Mouse (Mus musculus) liver, adult (tissue): ENCODE measurements around the gene Psmd8.

Experiments
- GATA4 ChIP-seq: IDR thresholded peaks from 2 replicates; pipeline ENCODE4 v1.6.1; 2014; ENCODE audit warnings: mild to moderate bottlenecking, low read length; ENCODE audit not compliant: insufficient replicate concordance

Gene Psmd8

DNA sequence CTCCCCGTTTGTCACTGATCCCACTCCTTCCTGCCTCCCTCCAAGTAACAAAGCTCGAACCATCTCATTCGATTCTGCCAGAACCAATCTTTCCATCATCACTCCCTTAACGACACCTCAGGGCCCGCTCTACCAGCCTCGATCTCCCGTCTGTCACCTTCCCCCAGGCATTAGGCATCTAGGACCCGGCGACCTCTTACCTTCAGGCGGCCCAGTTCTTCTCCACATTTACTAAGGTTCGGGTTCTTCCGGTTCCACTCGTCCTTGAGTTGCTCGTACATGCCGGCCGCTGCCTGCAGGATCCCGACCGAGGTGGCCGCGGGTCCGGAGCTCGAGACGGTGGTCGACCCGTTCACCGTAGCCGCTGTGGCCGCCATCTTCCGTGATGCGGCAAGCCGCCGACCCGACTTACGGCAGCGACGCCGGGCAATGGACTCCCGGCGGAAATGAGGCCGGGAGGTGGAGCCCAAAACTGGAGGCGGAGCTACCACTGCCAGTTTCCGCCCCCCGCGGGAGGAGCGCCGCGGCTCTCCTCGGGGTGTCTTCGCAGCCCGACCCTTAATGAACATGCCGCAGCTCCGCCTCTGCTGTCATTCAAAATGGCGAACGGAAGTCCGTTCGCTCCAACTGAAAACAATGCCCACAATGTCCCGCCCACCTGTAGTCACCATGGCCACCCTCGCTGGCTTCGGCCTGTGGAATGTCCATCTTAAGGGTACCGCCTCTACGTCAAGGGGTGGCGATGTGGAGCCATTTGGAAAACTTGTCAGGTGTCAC lies at the start of gene Psmd8:
Gene Psmd8 (minus strand): TSS at position 625 of the 777 bp plus-strand sequence.
- TF ChIP-seq GATA4 = no peak

DNA sequence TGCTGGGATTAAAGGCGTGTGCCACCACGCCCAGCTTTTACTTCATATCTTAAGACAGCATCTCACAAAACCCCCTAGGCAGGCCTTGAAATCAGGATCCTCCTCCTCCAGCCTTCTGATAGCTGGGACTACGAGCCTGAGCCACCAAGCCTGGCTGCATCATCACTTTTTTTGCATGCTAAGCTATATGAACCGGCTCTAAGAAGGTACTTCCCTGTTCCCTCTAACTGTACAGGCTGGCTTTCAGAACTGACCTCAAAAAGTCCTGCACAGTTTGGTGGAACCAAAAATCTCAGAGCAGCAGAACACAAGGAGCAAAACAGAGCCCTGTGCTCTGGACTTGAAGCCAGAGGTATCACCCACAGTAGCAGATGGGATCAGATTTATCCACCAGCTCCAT lies 47.7 kb upstream of the Psmd8 start:
- no peak for TF ChIP-seq GATA4

GRCm38 (mm10) chr7:29225520-29225919 lies 45.0 kb upstream of the Psmd8 start:
- no peak for TF ChIP-seq GATA4

- TF ChIP-seq GATA4 = no peak
Observed at GRCm38 (mm10) chr7:29224756-29225394, 44.4 kb upstream of the Psmd8 start.

DNA sequence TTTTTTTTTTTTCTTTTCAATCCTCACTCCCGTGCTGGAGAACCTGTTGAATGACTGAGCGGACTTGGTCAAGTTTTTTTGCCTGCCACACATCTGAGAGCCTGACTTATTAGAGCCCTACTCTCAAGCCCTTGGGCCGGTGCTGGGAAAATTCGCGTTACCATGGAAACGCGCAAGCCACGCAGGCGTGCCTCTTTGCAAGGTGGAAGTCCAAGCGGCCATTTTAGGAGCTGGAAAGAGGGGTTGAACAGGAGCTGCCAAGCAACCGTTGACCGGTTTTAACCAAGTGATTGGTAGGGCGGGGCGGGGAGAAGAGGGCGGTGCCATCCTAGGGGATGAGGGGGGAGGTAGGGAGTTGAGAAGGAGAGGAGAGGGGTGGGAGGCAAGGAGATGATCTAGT lies 34.3 kb upstream of the Psmd8 start:
- TF ChIP-seq GATA4 = no peak

- TF ChIP-seq GATA4 = no peak
Observed at GRCm38 (mm10) chr7:29214236-29214635, 33.7 kb upstream of the Psmd8 start.

- no peak for TF ChIP-seq GATA4
Observed at GRCm38 (mm10) chr7:29213675-29214082, 33.2 kb upstream of the Psmd8 start, which contains the start of gene Catsperg1. Gene Catsperg1, minus strand, starts transcription at chr7:29214035.

DNA sequence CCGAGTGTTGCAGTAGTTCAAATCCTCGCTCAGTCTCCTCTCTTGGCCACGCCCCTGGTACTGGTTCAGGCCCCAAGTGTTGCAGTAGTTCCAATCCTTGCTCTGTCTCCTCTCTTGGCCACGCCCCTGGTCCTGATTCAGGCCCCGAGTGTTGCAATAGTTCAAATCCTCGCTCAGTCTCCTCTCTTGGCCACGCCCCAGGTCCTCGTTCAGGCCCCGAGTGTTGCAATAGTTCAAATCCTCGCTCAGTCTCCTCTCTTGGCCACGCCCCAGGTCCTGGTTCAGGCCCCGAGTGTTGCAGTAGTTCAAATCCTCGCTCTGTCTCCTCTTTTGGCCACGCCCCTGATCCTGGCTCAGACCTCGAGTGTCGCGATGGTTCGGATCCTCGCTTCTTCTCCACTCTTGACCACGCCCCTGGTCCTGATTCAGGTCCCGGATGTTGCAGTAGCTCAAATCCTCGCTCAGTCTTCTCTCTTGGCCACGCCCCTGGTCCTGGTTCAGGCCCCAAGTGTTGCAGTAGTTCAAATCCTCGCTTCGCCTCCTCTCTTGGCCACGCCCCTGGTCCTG lies 31.8 kb upstream of the Psmd8 start:
- TF ChIP-seq GATA4 = no peak

DNA sequence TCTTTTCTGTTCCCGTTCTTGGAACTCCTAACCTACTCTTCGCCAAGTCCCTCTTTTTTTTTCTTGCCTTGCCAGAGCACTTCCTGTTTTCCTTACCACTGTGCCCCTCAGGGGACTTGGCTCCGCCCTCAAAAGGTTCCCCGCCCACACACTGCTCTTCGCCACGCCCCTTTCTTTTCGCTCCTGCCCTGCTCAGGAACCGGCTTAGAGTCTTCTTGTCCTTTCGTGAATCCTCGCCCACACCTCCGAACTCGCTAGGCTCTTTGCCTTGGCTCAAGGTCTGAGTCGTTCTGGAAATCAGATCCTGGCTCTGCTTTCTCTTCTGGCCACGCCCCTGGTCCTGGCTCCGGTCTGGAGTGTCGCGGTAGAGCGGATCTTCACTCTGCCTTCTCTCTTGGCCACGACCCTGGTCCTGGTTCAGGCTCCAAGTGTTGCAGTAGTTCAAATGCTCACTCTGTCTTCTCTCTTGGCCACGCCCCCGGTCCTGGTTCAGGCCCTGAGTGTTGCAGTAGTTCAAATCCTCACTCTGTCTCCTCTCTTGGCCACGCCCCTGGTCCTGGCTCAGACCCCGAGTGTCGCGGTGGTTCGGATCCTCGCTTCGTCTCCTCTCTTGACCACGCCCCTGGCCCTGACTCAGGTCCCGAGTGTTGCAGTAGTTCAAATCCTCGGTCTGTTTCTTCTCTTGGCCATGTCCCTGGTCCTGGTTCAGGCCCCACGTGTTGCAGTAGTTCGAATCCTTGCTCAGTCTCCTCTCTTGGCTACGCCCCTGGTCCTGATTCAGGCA lies 31.1 kb upstream of the Psmd8 start:
- no peak for TF ChIP-seq GATA4

DNA sequence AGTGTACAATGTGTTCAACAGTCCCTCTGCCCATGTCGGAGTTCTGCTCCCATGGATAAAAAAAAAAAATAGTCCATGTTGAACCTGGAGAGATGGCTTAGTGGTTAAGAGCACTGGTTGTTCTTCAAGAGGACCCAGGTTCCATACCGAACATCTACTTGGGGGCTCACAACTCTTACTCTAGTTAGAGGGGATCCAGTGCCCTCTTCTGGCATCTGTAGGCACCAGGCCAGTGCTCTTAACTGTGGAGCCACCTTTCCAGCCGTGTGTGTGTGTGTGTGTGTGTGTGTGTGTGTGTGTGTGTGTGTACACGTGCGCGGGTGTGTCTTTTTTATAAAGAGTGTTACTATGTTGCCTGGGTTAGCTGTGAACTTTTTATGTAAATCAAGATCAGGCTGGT lies 22.1 kb upstream of the Psmd8 start:
- TF ChIP-seq GATA4 = no peak

- TF ChIP-seq GATA4 = no peak
Observed at GRCm38 (mm10) chr7:29180854-29181236, 344 bp upstream of the Psmd8 start.

GRCm38 (mm10) chr7:29179323-29179722 lies 1.2 kb downstream of the Psmd8 start:
- TF ChIP-seq GATA4 = no peak

DNA sequence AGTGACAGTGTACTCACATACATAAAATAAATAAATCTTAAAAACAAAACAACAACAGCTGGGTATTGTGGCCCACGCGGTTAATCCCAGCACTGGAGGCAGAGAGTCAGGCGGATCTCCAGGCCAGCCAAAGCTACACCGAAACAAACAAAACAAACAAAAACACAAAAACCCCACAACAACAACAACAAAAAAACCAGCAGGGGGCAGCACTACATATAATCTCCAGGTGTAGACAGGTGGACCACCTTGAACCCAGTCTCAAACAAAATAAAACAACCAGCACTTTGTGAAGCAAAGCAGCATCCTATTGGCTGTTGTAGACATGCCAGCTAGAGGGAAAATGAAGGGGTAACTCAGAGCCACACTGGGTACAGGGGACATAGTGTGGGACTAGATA lies 2.4 kb downstream of the Psmd8 start:
- TF ChIP-seq GATA4 = no peak

GRCm38 (mm10) chr7:29172390-29173016 lies 8.0 kb downstream of the Psmd8 start:
- no peak for TF ChIP-seq GATA4

GRCm38 (mm10) chr7:29171562-29172097 lies 8.9 kb downstream of the Psmd8 start:
- TF ChIP-seq GATA4 = no peak
